ENCODE assay signal across 25 mouse cellular contexts in the genomic region with DNA sequence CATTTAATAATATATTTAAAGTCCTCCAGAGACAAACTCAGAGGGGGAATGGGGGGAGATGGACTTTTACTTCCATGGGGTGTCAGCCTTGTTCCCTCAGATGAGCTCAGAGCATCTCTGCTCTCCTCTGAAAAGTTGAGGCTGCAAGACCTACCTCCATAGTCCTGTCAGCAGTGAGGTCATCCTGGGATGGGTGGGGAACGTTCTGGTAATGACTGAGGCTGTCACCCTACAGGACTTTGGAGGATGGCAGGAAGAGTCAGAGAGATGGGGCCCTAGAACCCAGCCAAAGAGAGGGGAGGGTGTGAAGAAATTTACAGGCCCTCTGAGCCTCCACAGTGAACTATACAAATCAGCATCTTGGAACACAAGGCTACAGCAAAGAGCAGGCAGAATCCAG. TPM values are rescaled to one million over a fixed set of nuclear protein-coding genes. Genes with fewer than 3 reads are reported as not detected.
DNase-seq lines count a peak whose midpoint lies in the region; ATAC-seq and TF ChIP-seq lines count a peak whose summit lies in the region.
"Had no signal": no experiment of that assay in that cellular context is flagged by ENCODE, and none has a peak within 500 bp of the region (broad histone marks: within the 10 kb centered on the region; RNA-seq: fewer than 3 reads in every experiment).

No protein-coding gene starts in this region.

- H3K36me3 ChIP-seq in heart, embryonic 16.5 days (ENCODE audit: control insufficient read depth, insufficient read depth), result no peaks in the 10 kb centered on the region
- no peaks in the 10 kb centered on the region for H3K36me3 ChIP-seq in heart, embryonic 11.5 days (ENCODE audit: control insufficient read depth, insufficient read depth, low read length)
- H3K36me3 ChIP-seq in thymus, adult 2 months (ENCODE audit: control insufficient read depth, insufficient read depth, low read length), result no peaks in the 10 kb centered on the region
- no peaks in the 10 kb centered on the region for H3K36me3 ChIP-seq in intestine, postnatal 0 days (ENCODE audit: control insufficient read depth, insufficient read depth)
- H3K36me3 ChIP-seq: embryonic facial prominence, embryonic 10.5 days; heart, embryonic 13.5 days; hindbrain, embryonic 10.5 days; liver, embryonic 13.5 days; midbrain, embryonic 13.5 days; neural tube, embryonic 13.5 days had no signal

- H3K4me2 ChIP-seq in heart, embryonic 16.5 days (ENCODE audit: low read depth, low read length), result no peak overlapping the region
- no peak overlapping the region for H3K4me2 ChIP-seq in heart, embryonic 11.5 days
- H3K4me2 ChIP-seq in intestine, postnatal 0 days (replicated peaks; ENCODE audit: low read depth), result no peak overlapping the region
- H3K4me2 ChIP-seq: heart, embryonic 13.5 days; liver, embryonic 13.5 days; midbrain, embryonic 13.5 days; neural tube, embryonic 13.5 days had no signal

- WGBS in heart, embryonic 16.5 days, result 32% methylated on average over 1 of the region's 1 CpGs
- WGBS in heart, embryonic 11.5 days (ENCODE audit: insufficient replicate concordance), result 32% methylated on average over 1 of the region's 1 CpGs
- WGBS in thymus, adult 2 months, result 71% methylated on average over 1 of the region's 1 CpGs
- 41% methylated on average over 1 of the region's 1 CpGs for WGBS in intestine, postnatal 0 days

- H3K27me3 ChIP-seq in heart, embryonic 16.5 days (ENCODE audit: control insufficient read depth, insufficient read depth, low read length), result no peaks in the 10 kb centered on the region
- peaks cover 5% of the 10 kb centered on the region for H3K27me3 ChIP-seq in heart, embryonic 11.5 days (ENCODE audit: control insufficient read depth, insufficient read depth, low read length)
- H3K27me3 ChIP-seq in thymus, adult 2 months (ENCODE audit: control insufficient read depth, insufficient read depth, low read length), result no peaks in the 10 kb centered on the region
- H3K27me3 ChIP-seq in intestine, postnatal 0 days (replicated peaks; ENCODE audit: control insufficient read depth, insufficient read depth, low read length), result no peaks in the 10 kb centered on the region
- H3K27me3 ChIP-seq: heart, embryonic 13.5 days; liver, embryonic 13.5 days; neural tube, embryonic 13.5 days had no signal

- DNase-seq in thymus, adult 2 months, result no peak
- no peak for DNase-seq in thymus, adult 18-20 months
- peak; percentile 58 for DNase-seq in gastrocnemius, postnatal 25 days
- no peak for DNase-seq in layer of hippocampus, postnatal 36 days
- DNase-seq: adrenal gland, postnatal 36 days; B cell, adult 2 months; cerebellum, adult 2 months; kidney, adult 9 months; kidney, postnatal 36 days; liver, embryonic 13.5 days; right cerebral cortex, adult 18-20 months; spleen, adult 18-20 months had no signal

- H3K9me3 ChIP-seq in heart, embryonic 16.5 days (replicated peaks; ENCODE audit: control insufficient read depth, low read length), result no peaks in the 10 kb centered on the region
- H3K9me3 ChIP-seq in heart, embryonic 11.5 days (replicated peaks; ENCODE audit: control insufficient read depth, low read length), result 0 out of 2 replicates have a peak, but pooled peaks cover 2% of the 10 kb centered on the region
- H3K9me3 ChIP-seq in intestine, postnatal 0 days (ENCODE audit: control insufficient read depth), result no peaks in the 10 kb centered on the region
- H3K9me3 ChIP-seq: embryonic facial prominence, embryonic 10.5 days; hindbrain, embryonic 10.5 days; liver, embryonic 13.5 days; midbrain, embryonic 13.5 days; neural tube, embryonic 13.5 days had no signal

- TF ChIP-seq POLR2A in thymus, adult 2 months (IDR thresholded peaks at IDR 0.05; ENCODE audit: control insufficient read depth, extremely low read depth, insufficient read depth, low read length, poor library complexity), result no peak

- H3K9ac ChIP-seq in heart, embryonic 16.5 days (ENCODE audit: low read length), result no peak overlapping the region
- no peak overlapping the region for H3K9ac ChIP-seq in heart, embryonic 11.5 days (ENCODE audit: low read depth, low read length)
- no peak overlapping the region for H3K9ac ChIP-seq in intestine, postnatal 0 days (ENCODE audit: low read depth, low read length)
- H3K9ac ChIP-seq: heart, embryonic 13.5 days; liver, embryonic 13.5 days; midbrain, embryonic 13.5 days; neural tube, embryonic 13.5 days had no signal

- H3K4me1 ChIP-seq in heart, embryonic 16.5 days (ENCODE audit: control insufficient read depth, insufficient read depth, low read length), result no peaks in the 10 kb centered on the region
- H3K4me1 ChIP-seq in heart, embryonic 11.5 days (ENCODE audit: control insufficient read depth, insufficient read depth, low read length), result no peaks in the 10 kb centered on the region
- H3K4me1 ChIP-seq in thymus, adult 2 months (replicated peaks; ENCODE audit: control insufficient read depth, insufficient read depth, low read length), result peaks cover 9% of the 10 kb centered on the region
- H3K4me1 ChIP-seq in intestine, postnatal 0 days (replicated peaks; ENCODE audit: control insufficient read depth, insufficient read depth, low read length), result no peaks in the 10 kb centered on the region; the same call in 1 of the 2 replicates
- H3K4me1 ChIP-seq: heart, embryonic 13.5 days; midbrain, embryonic 13.5 days; neural tube, embryonic 13.5 days had no signal

- no peak for ATAC-seq in heart, embryonic 16.5 days (replicated peaks; ENCODE audit: extremely low read depth, insufficient read depth, low FRiP score)
- ATAC-seq in heart, embryonic 11.5 days (replicated peaks; ENCODE audit: insufficient number of reproducible peaks, low FRiP score, low TSS enrichment), result no peak
- no peak for ATAC-seq in intestine, postnatal 0 days
- ATAC-seq: midbrain, embryonic 13.5 days had no signal

- TF ChIP-seq CTCF in thymus, adult 2 months (IDR thresholded peaks at IDR 0.05; ENCODE audit: borderline replicate concordance, control insufficient read depth, extremely low read depth, insufficient read depth, low read length, poor library complexity), result no peak
- no peak for TF ChIP-seq CTCF in intestine, postnatal 0 days (IDR thresholded peaks at IDR 0.05; ENCODE audit: low read depth)

- no peak overlapping the region for H3K4me3 ChIP-seq in heart, embryonic 16.5 days (ENCODE audit: low read length)
- H3K4me3 ChIP-seq in heart, embryonic 11.5 days (ENCODE audit: low read depth, low read length), result no peak overlapping the region
- no peak overlapping the region for H3K4me3 ChIP-seq in thymus, adult 2 months (ENCODE audit: control insufficient read depth, insufficient read depth, low read length)
- H3K4me3 ChIP-seq in intestine, postnatal 0 days (ENCODE audit: low read depth, low read length), result no peak overlapping the region
- H3K4me3 ChIP-seq: embryonic facial prominence, embryonic 10.5 days; heart, embryonic 13.5 days; hindbrain, embryonic 10.5 days; left cerebral cortex, adult 2 months; liver, embryonic 13.5 days; midbrain, embryonic 13.5 days; neural tube, embryonic 13.5 days had no signal

- 0 out of 2 replicates have a peak overlapping the region, but pooled peaks have one; percentile 7 for H3K27ac ChIP-seq in heart, embryonic 16.5 days (ENCODE audit: low read length)
- no peak overlapping the region for H3K27ac ChIP-seq in heart, embryonic 11.5 days (ENCODE audit: low read depth, low read length)
- peak overlapping the region; percentile 89 for H3K27ac ChIP-seq in thymus, adult 2 months (ENCODE audit: control insufficient read depth, insufficient read depth, low read length)
- no peak overlapping the region for H3K27ac ChIP-seq in intestine, postnatal 0 days (ENCODE audit: low read depth, low read length)
- H3K27ac ChIP-seq: embryonic facial prominence, embryonic 10.5 days; heart, embryonic 13.5 days; hindbrain, embryonic 10.5 days; left cerebral cortex, adult 2 months; liver, embryonic 13.5 days; midbrain, embryonic 13.5 days; neural tube, embryonic 13.5 days had no signal

RNA-seq across cellular contexts. Expression of gene Clec3b, which starts 0.8 kb away (rescaled TPM):
- 2.7 and 2.8 TPM in 2 replicates for polyA plus RNA-seq in heart, embryonic 16.5 days (2015; fragmentation: Nextera tagmentation; extraction: Ambion mirVana)
- polyA plus RNA-seq in heart, embryonic 11.5 days (2014; fragmentation: Nextera tagmentation; extraction: Ambion mirVana), result not detected in 2 replicates
- polyA plus RNA-seq in thymus, adult 2 months (2012; rRNA removed), result 19.2 and 20.0 TPM in 2 replicates
- 10 to 100 TPM; 44.1 to 65.2 TPM for total RNA-seq in gastrocnemius, postnatal 25 days (2021)
- 1 to 10 TPM; 3.2 to 4.9 TPM for total RNA-seq in layer of hippocampus, postnatal 36 days (2021)
- polyA plus RNA-seq in intestine, postnatal 0 days (2015; fragmentation: Nextera tagmentation; extraction: Ambion mirVana), result 3.5 and 4.7 TPM in 2 replicates
- total RNA-seq: common myeloid progenitor, adult 5-6 weeks; megakaryocyte progenitor cell, adult 5-6 weeks had no signal
- polyA plus RNA-seq: embryonic facial prominence, embryonic 10.5 days; forebrain, embryonic 11.5 days; hindbrain, embryonic 10.5 days; limb, embryonic 11.5 days; midbrain, embryonic 13.5 days had no signal

RNA-seq across cellular contexts. Expression of gene Exosc7, which starts 38.5 kb away (rescaled TPM):
- polyA plus RNA-seq in heart, embryonic 16.5 days (2015; fragmentation: Nextera tagmentation; extraction: Ambion mirVana), result 81.0 and 87.6 TPM in 2 replicates
- 90.1 and 100.0 TPM in 2 replicates for polyA plus RNA-seq in heart, embryonic 11.5 days (2014; fragmentation: Nextera tagmentation; extraction: Ambion mirVana)
- 40.4 and 41.3 TPM in 2 replicates for polyA plus RNA-seq in thymus, adult 2 months (2012; rRNA removed)
- total RNA-seq in gastrocnemius, postnatal 25 days (2021), result 10 to 100 TPM; 17.3 to 19.6 TPM
- total RNA-seq in layer of hippocampus, postnatal 36 days (2021), result 10 to 100 TPM; 41.1 to 44.5 TPM
- polyA plus RNA-seq in intestine, postnatal 0 days (2015; fragmentation: Nextera tagmentation; extraction: Ambion mirVana), result 53.2 and 53.6 TPM in 2 replicates

RNA-seq across cellular contexts. Expression of gene Zdhhc3, which starts 38.6 kb away (rescaled TPM):
- 49.7 and 53.2 TPM in 2 replicates for polyA plus RNA-seq in heart, embryonic 16.5 days (2015; fragmentation: Nextera tagmentation; extraction: Ambion mirVana)
- 39.6 and 44.7 TPM in 2 replicates for polyA plus RNA-seq in heart, embryonic 11.5 days (2014; fragmentation: Nextera tagmentation; extraction: Ambion mirVana)
- polyA plus RNA-seq in thymus, adult 2 months (2012; rRNA removed), result 173 and 229 TPM in 2 replicates
- total RNA-seq in gastrocnemius, postnatal 25 days (2021), result 10 to 100 TPM; 48.5 to 49.5 TPM
- 10 to 100 TPM; 62.1 to 63.0 TPM for total RNA-seq in layer of hippocampus, postnatal 36 days (2021)
- polyA plus RNA-seq in intestine, postnatal 0 days (2015; fragmentation: Nextera tagmentation; extraction: Ambion mirVana), result 52.1 and 55.3 TPM in 2 replicates

Comparison
In these comparisons a context has a peak if more than half of its experiments do, and no peak if none do; other contexts are left out.
1. H3K27ac ChIP-seq: peak in heart, embryonic 16.5 days (single experiment) and thymus, adult 2 months (single experiment); none in heart, embryonic 11.5 days (single experiment) and intestine, postnatal 0 days (single experiment).